Mouse (Mus musculus) thymus, postnatal 0 days (tissue): ENCODE results near the gene Dppa1. TPM values are rescaled to one million over a fixed set of nuclear protein-coding genes. Genes with fewer than 3 reads are reported as not detected.
"Not testable (repeated sequence)": the region's sequence is repeated elsewhere in the genome, so short reads cannot be mapped to it uniquely, and the experiment has no call there.

Source experiments
- DNase-seq: peaks from one replicate; pipeline ENCODE4 v3.0.0-alpha.2; 2015; ENCODE audit warnings: low spot score
- polyA plus RNA-seq: library from polyadenylated mRNA; unstranded; fragments of >200 nt; fragmentation: Nextera tagmentation; extraction: Ambion mirVana; gene quantifications from 2 replicates; pipeline ENCODE4 v1.2.1, GENCODE M21; 2015

The Dppa1 gene
- polyA plus RNA-seq, result 0.41 and 0.44 TPM in 2 replicates

DNA sequence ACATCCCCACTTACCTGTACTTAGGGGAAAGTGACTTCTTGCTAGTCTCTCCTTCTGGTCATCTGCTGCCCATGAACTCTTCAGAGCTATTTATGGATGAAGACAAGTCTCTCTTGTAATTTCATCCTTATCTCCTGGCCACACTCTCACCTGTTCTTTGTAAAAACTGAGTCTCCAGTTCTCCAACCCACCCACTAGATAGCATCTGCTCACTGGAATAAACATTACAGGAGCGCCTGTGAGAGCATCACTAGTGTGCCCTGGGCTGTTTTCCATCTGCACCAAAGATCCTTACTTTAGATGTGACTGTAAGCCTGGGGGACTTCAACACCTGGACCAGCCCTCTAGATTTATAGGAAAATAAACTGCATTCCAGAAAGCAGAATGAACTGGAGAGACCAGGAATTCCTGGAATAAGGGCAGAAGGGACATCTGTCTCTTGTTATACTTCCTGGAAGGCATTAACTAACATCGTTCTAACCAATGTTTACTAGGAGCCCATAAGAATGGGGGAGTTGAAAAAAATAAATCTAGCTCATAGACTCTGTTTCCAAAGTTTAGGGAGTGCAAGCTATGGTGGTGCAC lies at the start of gene Dppa1:
TSS of gene Dppa1 (minus strand) at position 51 of the 585 bp plus-strand sequence.
- DNase-seq, result no peak

DNA sequence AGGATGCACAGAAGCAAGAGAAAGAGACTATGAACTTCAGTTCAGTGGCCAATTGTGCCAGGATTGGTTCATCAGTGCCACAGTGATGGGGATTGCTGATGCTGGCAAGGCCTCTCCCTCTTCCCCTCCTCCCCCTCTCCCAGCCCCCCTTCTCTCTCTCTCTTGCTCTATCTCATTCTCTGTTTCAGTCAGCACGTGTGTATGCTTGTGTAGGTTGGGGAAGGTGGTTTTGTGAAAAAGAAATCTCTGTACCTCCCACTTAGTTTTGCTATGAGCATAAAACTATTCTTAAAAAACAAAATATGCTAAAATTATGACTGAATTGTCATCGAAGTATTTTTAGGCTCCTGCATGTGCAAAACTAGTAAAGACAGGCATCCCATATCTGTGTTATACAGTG lies 38.9 kb upstream of the Dppa1 start:
- DNase-seq, result no peak

DNA sequence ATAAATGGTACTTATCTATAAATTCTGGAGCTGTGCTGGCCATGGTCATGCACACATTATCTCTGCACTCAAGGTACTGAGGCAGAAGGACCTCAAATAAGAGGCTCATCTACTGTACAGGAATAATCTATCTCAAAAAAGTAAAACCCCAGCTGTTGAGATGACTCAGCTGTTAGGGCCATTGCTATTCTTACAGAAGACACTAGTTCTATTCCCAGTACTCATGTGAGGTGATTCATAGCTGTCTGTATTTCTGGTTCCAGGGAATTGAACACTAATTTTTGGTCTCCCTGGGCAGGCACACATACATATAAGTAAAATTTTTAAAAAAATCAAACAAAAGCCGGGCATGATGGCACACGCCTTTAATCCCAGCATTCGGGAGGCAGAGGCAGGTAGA lies 38.0 kb upstream of the Dppa1 start:
- no peak for DNase-seq

DNA sequence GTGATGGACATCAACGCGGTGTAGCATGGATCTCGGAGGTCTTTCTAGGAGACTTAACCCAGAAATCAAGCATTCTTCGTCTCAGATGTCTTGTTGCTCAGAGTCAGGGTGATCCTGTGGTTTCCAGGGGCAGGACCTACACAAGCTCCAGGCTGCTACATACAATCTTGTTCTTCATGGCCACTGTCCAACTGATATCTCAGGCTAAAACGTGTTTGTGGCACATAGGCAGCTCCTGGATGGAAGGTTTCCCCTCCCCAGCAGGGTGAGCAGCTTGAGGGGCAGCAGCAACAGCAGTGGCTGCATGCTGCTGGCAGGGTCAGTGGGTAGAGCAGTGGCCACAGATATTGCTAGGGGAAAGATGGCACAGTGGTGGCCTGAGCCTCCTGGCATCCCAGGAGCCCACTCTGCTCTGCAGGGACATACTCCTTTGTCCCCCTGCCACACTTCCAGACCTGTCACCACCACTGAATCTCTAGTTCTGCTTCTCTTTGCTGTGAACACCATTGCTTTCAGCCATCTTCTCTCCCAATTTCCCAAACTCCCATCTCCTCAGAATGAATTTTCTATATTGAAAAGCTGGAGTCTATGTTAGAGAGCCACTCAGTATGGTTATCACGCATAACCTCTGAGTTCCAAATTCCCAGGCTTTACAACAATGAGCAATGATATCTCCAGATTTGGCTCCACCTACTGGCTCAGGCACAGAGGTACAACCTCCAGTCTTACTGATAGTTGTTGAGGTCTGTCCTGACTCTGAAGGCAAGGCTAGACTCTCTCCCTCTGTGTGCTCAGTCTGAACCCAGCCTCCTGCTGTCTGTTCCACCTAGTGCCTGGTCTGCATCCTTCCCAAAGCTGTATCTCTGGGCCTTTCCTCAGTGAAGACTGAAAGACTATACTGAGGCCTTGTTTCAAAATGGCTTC lies 36.8 kb upstream of the Dppa1 start:
- peak; percentile 43 for DNase-seq

DNA sequence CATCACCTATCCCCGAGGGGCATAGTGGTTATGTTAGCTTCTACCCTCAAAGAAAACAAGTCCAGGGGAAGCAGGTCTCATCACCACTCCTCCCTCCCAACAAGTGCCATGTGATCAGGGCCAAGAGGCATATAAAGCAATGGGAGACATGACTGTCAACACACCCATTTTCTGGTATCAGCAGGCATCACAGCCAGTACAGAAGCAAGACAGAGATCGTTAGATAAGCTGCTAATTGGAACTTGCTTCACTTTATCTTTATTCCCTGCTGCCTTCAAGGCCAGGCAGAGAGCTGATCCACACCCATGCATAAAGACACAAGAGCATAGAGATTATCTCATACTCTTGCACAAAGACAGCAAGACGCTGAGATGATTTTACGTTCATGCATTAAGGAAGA lies 34.2 kb upstream of the Dppa1 start:
- no peak for DNase-seq

DNA sequence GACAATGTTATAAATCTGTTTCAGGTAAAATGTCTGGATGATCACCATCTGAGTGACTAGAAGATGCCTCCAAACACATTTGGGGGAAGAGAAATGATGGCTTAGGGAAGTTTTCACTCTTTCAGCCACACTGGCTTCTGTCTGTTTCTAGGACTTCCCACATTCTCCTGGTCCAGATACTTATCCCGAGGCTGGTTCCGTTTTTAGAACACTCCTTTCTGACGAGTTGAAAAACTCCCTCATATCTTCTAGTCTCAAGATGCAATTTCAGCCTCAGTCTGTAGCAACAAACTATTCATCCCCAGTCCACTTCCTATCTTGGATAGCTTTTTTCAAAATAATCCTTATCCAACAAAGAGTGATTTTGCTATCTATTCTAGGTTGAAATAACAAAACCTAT lies 23.4 kb upstream of the Dppa1 start:
- no peak for DNase-seq

DNA sequence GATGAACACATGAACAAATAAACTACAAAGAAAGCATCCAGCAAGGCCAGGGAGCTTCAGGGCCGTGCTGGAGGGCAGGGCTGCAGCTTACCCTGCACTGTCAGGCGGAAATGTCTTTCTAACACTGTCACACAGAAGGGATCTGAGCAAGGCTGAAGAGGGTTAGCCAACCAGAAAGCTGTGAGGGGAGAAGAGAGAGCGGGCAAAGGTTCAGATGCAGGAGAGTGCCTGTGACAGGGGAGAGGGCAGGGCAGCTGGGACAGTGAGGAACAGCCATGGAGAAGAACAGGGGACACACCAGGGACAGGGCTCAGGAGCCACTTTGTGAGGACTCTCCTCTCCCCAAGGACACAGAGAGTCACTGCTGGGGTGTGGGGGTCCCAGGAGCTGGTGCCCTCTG lies 20.6 kb upstream of the Dppa1 start:
- not testable (repeated sequence) for DNase-seq

DNA sequence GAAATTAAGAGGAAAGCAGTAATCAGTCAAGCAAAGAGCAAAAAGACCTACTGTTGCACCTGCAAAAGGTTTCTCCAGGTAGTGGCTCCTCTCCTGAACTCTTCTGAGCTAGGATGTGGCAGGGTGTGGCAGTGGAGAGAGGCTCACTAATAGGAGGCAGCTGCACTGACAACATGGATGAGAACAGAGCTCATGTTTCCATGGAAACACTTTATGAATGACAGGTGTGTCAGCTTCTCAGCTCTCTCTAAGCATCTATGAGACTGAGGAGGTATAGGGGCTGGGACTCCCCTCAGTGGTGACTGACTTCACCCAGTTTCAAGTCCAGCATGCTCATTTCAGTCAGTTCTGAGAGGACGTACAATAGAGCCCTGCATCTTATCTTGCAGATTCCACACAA lies 15.8 kb upstream of the Dppa1 start:
- DNase-seq, result no peak

DNA sequence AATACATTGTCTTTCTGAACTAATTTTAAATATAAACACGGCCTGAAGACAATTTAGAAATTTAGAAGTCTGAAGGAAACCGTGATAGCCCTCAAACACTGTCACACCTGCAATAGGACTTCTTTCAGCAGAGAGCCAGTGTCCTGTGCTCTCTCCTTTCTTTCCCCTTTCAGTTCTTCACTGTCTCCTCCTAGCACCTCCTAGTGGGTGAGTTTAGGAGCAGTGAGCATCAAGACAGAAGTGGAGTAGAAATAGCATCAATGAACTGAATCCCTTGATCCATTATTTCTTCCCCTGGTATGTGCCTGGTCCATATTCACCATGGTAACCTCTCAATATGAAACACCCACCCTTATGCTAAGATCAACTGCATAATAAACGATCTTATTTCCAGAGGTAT lies 7.5 kb upstream of the Dppa1 start:
- DNase-seq, result no peak

DNA sequence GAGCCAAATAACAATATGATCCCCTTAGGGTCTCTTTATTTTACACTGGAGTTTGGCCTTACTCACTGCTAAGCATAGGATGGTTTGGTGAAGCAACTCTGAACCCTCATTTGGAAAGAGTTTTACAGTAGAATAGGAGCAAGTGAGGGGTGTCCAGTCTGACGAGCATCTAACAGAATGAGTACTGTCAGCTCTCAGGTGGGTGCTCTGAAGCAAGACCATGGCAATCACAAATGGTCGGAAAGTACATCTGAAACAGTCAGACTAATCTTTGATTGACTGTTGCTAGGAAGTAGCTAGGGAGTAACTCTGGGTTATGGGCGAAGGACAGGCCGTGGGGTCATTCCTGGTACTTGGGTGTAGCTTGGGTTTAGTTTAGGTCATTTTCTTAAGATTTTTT lies 6.5 kb upstream of the Dppa1 start:
- DNase-seq, result not testable (repeated sequence)

DNA sequence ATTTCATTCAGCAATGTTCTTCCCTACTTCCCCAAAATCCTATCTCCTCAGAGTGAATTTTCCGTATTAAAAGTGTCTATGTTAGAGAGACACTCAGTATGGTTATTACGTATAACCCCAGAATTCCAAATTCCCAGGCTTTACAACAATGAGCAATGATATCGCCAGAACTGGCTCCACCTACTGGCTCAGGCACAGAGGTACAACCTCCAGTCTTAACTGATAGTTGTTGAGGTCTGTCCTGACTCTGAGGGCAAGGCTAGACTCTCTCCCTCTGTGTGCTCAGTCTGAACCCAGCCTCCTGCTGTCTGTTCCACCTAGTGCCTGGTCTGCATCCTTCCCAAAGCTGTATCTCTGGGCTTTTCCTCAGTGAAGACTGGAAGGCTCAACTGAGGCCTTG lies 2.6 kb upstream of the Dppa1 start:
- peak; percentile 39 for DNase-seq

DNA sequence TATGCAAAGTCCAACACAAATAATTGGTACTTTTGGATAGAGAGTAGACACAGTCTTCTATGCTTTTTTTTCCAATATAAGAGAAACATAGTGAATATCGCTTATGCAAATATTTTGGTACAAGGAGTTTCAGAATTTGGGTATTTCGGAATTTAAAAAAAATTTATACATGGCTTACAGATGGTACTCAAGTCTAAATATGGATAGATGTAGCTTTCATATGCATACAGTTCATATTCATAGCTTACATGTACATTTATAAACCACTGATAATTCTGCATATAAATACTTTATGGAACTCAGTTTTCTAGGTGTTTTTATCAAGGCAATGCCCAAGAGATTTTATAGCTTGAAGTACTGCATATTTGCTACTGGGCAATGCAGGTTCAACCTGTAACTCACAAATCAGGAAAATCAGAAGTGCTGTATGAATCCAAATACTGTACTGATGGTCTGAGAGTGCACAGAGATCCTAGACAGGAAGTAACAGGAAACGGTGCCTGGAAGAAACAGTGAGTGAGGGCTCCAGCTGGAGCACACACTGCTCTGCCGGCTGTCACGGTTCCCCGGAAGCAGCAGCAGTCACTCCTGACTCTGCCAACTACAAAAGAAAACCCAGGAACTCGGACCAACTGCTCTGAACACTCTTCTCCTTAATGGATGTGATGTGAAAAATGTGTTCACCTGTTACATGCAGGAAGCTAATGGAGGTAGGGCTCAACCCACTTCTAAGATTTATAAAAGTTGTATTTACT lies 8.5 kb downstream of the Dppa1 start:
- no peak for DNase-seq

DNA sequence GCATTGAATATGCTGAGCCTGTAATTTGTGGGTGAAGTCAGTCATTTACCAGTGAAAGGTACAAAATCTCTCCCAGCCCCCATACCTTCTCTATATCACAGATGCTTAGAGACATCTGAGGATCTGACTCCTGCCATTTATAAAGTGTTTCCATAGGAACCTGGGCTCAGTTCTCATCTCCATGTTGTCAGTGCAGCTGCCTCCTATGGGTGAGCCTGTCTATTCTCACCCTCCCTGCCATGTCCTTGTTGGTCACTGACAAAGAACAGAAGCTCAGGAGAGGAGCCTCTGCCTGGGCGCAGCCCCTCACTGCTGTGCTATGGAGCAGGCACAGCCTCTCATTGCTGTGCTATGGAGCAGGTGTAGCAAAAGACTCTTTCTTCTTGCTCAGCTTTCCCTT lies 9.1 kb downstream of the Dppa1 start:
- DNase-seq, result no peak

DNA sequence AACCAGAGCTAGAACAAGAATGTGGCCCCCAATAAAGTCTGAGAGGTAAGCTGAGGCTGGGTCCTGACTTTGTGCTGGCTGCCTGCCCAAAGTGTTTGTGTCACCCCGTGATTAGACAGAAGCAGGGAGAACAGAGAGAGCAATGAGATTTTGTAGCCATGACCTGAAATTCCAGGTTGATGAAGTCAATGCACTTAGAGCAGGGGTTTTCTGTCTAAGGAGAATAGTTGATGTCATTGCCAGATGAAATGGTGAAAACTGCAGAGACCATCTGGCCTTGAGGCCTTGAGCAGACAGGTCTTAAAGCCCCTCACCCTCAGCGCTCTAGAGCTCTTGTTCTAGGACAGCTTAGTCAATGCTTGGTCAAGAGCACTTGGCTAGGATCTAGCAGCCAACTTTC lies 36.6 kb downstream of the Dppa1 start:
- DNase-seq, result no peak

DNA sequence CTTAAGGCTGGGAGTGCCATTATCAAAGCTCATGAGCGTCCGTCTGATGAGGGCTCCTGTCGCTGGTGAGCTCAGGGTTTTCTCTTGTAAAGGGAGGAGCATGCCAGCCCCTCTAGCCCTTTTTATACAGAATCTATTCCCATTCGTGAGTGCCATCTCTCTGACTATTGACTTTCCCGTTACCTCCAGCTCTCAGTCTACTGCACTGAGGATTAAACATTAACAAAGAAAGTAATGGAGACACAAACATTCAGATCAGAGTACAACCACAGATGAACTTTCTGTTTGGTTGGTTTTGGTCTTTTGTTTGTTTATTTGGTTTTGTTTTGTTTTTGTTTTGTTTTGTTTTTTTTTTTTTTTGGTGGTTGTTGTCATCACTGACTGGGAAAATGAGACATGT lies 46.3 kb downstream of the Dppa1 start:
- DNase-seq, result no peak

DNA sequence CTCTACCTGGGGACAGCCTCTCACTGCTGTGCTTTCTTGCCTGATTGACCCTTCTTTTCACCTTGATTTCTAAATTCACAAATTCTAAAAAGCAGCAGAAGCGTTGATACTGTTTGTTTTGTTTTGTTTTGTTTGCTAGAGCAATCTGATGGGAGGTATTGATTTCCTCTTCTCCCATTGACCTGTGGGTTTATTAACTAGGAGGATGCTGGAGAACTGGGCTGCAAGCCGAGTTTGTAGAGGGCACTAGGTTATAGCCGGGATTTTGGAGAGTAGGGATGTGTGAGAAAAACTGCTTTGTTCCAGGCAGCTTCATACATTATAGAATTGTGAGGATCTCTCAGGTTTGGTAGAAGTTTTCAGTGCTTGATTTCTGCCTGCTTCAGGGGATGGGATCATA lies 48.6 kb downstream of the Dppa1 start:
- DNase-seq, result no peak

DNA sequence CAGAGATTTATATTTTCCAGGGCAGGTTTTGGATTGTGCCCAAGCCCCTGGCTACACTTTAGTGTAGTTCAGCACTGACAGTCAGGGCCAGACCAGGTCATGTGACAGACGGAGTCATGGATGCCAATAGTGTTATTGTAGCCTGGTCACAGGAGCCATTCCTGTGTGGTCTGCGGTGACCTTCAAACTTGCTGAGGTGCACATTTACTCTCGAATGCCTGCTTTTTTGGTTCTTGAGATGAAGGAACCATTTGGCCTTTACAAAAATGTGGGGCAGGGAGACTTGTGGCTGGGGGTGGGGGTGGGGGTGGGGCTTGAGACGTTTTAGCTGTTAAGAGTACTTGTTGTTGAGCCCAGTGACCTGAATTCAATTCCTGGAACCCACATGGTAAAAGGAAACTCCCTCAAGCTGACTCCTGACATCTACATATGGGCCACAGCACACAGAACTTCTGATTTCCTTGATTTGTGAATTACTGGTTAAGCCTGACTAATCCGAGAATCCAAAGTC lies 50.2 kb downstream of the Dppa1 start:
- DNase-seq, result no peak

DNA sequence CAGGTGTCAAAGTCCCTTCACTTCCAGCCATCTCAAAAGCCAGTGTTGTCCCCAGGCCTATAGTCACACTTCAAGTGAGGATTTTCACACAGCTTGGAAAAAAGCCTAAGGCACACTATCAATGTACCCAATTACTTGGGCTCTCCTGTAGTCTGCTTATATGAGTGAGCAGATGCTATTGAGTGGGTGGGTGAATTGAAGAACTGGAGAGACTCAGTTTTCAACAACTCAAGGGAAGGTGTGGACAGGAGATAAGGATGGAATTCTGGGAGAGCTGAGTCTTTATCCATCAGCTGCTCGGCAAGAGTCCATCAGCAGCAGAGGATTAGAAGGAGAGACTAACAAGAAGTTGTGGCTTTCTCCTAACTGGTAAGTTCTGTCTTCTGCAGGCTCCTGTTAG lies 57.7 kb downstream of the Dppa1 start, which contains the start of gene BC053393:
TSS of gene BC053393 (plus strand) at position 210 of the 400 bp plus-strand sequence.
- no peak for DNase-seq

DNA sequence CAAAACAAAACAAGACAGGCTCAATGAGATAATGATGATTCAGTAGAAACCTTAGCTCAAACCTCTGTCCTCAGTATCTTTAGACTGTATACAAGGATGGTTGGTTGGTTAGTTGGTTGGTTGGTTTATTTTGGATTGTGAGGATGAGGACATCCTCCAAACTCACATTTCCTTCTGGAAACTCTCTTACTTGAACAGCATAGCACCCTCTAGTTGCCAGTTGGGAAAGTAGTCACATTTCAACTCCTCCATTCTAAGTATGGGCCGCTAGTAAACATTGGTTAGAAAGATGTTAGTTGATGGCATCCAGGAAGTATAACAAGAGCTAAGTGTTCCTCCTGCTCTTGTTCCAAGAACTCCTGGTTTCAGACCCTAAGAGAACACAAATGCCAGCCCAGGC lies 60.0 kb downstream of the Dppa1 start:
- DNase-seq, result no peak

DNA sequence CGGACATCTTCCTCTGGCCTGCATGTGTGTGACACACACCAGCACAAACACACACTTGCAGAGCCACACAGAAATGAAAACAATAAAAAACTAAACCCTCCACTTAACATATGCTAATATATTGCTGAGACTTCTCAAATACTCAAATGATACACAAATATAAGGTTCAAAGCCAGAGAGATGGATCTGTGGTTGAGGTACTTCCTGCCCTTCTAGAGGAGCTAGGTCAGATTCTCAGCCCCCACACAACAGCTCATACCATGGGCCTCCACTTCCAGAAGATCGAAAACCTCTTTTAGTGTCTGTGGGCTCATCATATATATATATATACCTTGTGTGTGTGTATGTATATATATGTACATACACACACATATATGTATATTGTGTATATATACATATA lies 63.1 kb downstream of the Dppa1 start:
- DNase-seq, result no peak

DNA sequence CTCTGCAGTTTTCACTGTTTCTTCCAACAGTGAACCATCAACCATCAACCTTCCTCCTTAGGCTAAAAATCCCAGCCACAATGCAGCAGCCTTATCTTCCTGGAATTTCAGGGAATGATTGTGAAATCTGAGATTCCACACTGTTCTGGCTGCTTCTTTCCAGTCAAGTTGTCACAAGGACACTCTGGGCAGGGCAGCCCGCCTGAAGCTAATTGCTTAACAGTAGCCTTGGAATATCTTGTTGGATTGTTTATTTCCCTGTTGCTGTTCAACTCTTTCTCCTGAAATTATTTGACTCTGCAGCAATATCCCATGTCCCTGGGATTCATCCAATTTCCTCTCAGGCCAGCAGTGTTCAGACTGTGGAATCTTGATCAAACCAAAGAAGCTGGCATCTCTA lies 64.4 kb downstream of the Dppa1 start:
- no peak for DNase-seq

DNA sequence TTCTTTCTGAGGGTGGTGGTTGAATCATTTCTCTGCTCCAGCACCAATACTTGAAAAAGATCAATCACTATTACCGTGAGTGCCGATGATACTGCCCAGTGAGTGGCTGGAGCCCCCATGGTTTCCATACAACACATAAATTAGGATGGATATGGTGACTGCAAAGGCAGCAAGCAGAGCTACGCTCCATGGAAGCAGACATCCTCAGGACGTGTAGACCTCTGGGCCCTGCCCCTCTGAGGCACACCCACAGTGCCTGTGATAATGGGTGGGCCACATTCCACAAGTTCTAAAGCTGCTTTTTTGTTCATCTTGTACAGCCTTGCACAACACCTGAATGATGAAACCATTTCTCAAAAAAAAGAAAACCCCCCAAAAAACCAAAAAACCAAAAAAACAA lies 68.0 kb downstream of the Dppa1 start:
- DNase-seq, result no peak
